Mouse (Mus musculus) retina, adult 2 months (tissue): ENCODE measurements around the gene Vmn2r20.
"Not testable (repeated sequence)": the region's sequence is repeated elsewhere in the genome, so short reads cannot be mapped to it uniquely, and the experiment has no call there.

Experiments
- DNase-seq: peaks from one replicate; pipeline ENCODE4 v3.0.0-alpha.2; 2012; ENCODE audit warnings: low read depth, low spot score

The Vmn2r20 gene

GRCm38 (mm10) chr6:123418016-123418415 is at the start of gene Vmn2r20:
Vmn2r20 (minus strand) TSS chr6:123418116.
- DNase-seq = not testable (repeated sequence)

GRCm38 (mm10) chr6:123424413-123424812 is 6.5 kb upstream of the Vmn2r20 start:
- not testable (repeated sequence) for DNase-seq

GRCm38 (mm10) chr6:123406918-123407665 is 10.8 kb downstream of the Vmn2r20 start:
- not testable (repeated sequence) for DNase-seq

- DNase-seq = not testable (repeated sequence)
Observed at GRCm38 (mm10) chr6:123388824-123389223, 29.1 kb downstream of the Vmn2r20 start.

GRCm38 (mm10) chr6:123346141-123346540 is 71.8 kb downstream of the Vmn2r20 start:
- DNase-seq = no peak

- DNase-seq = no peak
Observed at GRCm38 (mm10) chr6:123340093-123340492, 77.8 kb downstream of the Vmn2r20 start.

GRCm38 (mm10) chr6:123332503-123332902 is 85.4 kb downstream of the Vmn2r20 start:
- no peak for DNase-seq
